Mouse (Mus musculus): ENCODE measurements at regions not wholly inside any gene's neighbourhood (a gene's known extent, or its start where the extent isn't known, plus 50 kb on each side); places are given as distances from the start of the nearest gene placed in this dataset.

GRCm38 (mm10) chr17:3274449-3275285 lies 51.7 kb upstream of the Tiam2 start:
- Histone ChIP-seq H3K27me3 (ENCODE audit: control insufficient read depth, insufficient read depth, low read length) (no peaks in the 10 kb centered on the region), H3K9ac (ENCODE audit: low read length) (no peak overlapping the region)
- 3% methylated on average over 14 of the region's 14 CpGs for WGBS

More at GRCm38 (mm10) chr17:3274449-3275285, 51.7 kb upstream of the Tiam2 start:
- no peaks in the 10 kb centered on the region for H3K36me3 ChIP-seq (ENCODE audit: control insufficient read depth, insufficient read depth, low read length)
- no peaks in the 10 kb centered on the region for H3K9me3 ChIP-seq (ENCODE audit: control insufficient read depth, low read length)
- peak overlapping the region; percentile 26 for H3K27ac ChIP-seq (ENCODE audit: low read depth, low read length)
- H3K4me1 ChIP-seq (ENCODE audit: control insufficient read depth, insufficient read depth, low read length), result peaks cover 14% of the 10 kb centered on the region
- peak; percentile 92 for DNase-seq (ENCODE audit: low spot score, missing footprints)
- no peak overlapping the region for H3K4me3 ChIP-seq (ENCODE audit: low read depth, low read length)
- peak overlapping the region; percentile 17 for H3K4me2 ChIP-seq
- ATAC-seq (ENCODE audit: low FRiP score), result peak; percentile 80

All from midbrain, embryonic 11.5 days (tissue).